Mouse (Mus musculus): Measurements from ENCODE around the gene Srgap3. TPM values are rescaled to one million over a fixed set of nuclear protein-coding genes. Genes with fewer than 3 reads are reported as not detected.

Gene Srgap3
- 0.85 and 1.3 TPM in 2 replicates for polyA plus RNA-seq (2016; fragmentation: Nextera tagmentation; extraction: Ambion mirVana)

DNA sequence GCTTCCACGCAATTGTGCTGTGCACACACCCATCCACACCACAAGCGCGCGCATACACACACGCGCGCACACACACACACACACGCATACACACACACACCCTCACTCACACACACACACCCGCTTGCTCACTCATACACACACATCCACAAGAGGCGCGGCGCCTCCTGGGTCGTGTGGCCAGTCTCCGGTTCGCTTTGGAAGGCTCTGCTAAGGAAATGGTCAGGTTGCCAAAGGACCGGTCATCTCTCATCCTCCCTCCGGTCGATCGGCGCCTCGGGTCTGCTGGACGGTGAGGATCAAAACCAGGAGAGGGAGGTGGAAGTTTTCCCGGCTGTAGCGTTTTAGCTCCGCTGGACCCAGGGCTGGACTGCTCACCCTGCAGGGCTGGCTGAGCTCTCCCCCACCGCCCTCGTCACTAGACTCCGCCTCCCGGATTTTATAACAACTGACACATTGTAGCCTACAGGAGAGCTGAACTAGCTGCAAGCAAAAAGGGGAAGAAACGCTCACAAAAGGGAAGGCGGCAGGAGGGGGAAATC is at the start of gene Srgap3:
TSS of gene Srgap3 (minus strand) at position 372 of the 542 bp plus-strand sequence.
- H3K4me1 ChIP-seq: peaks cover 48% of the 10 kb centered on the region
- H3K36me3 ChIP-seq: no peaks in the 10 kb centered on the region
- peak within 1 kb of the TSS; percentile 83 for H3K4me2 ChIP-seq
- 0 out of 2 replicates have a peak, but pooled peaks cover 7% of the 10 kb centered on the region for H3K27me3 ChIP-seq (replicated peaks)
- H3K9me3 ChIP-seq (replicated peaks): no peaks in the 10 kb centered on the region
- H3K4me3 ChIP-seq: peak within 1 kb of the TSS; percentile 60
- H3K9ac ChIP-seq: peak within 1 kb of the TSS; percentile 49; the same call in 1 of the 2 replicates
- WGBS (ENCODE audit: insufficient replicate concordance): under 1% methylated on average over 31 of the region's 31 CpGs
- peak; percentile 84 for ATAC-seq
- no peak within 1 kb of the TSS for H3K27ac ChIP-seq

DNA sequence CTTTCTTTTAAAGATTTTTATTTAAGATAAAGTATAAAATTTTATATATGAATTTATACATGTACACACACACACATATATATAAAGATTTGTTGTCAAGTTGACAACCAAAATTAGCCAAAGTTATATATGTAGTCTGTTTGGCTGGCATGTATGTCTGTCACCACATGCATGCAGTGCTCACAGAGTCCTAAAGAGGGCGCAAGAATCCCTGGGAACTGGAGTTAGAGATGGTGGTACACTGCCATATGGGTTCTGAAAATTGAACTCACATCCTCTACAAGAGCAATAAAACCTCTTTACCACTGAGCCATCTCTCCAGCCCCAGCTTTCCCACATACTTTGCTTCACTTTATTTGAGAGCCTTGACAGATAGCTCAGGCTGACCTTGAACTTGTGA is 48.6 kb upstream of the Srgap3 start:
- no peak overlapping the region for H3K9ac ChIP-seq

GRCm38 (mm10) chr6:112990119-112990518 is 43.1 kb upstream of the Srgap3 start:
- H3K4me2 ChIP-seq: no peak overlapping the region
- no peak overlapping the region for H3K9ac ChIP-seq
- no peaks in the 10 kb centered on the region for H3K36me3 ChIP-seq
- no peak for ATAC-seq
- H3K9me3 ChIP-seq (replicated peaks): no peaks in the 10 kb centered on the region
- H3K27ac ChIP-seq: no peak overlapping the region
- no peaks in the 10 kb centered on the region for H3K27me3 ChIP-seq (replicated peaks)
- H3K4me3 ChIP-seq: no peak overlapping the region
- H3K4me1 ChIP-seq: no peaks in the 10 kb centered on the region
- 37% methylated on average over 1 of the region's 1 CpGs for WGBS (ENCODE audit: insufficient replicate concordance)

More for the DNA sequence above, 48.6 kb upstream of the Srgap3 start:
- Histone ChIP-seq H3K4me2 (no peak overlapping the region), H3K4me3 (no peak overlapping the region), H3K4me1 (no peaks in the 10 kb centered on the region), H3K36me3 (no peaks in the 10 kb centered on the region), H3K9me3 (replicated peaks) (no peaks in the 10 kb centered on the region), H3K27me3 (replicated peaks) (0 out of 2 replicates have a peak, but pooled peaks cover 6% of the 10 kb centered on the region), H3K27ac (no peak overlapping the region)
- no peak for ATAC-seq
- 42% methylated on average over 1 of the region's 1 CpGs for WGBS (ENCODE audit: insufficient replicate concordance)

DNA sequence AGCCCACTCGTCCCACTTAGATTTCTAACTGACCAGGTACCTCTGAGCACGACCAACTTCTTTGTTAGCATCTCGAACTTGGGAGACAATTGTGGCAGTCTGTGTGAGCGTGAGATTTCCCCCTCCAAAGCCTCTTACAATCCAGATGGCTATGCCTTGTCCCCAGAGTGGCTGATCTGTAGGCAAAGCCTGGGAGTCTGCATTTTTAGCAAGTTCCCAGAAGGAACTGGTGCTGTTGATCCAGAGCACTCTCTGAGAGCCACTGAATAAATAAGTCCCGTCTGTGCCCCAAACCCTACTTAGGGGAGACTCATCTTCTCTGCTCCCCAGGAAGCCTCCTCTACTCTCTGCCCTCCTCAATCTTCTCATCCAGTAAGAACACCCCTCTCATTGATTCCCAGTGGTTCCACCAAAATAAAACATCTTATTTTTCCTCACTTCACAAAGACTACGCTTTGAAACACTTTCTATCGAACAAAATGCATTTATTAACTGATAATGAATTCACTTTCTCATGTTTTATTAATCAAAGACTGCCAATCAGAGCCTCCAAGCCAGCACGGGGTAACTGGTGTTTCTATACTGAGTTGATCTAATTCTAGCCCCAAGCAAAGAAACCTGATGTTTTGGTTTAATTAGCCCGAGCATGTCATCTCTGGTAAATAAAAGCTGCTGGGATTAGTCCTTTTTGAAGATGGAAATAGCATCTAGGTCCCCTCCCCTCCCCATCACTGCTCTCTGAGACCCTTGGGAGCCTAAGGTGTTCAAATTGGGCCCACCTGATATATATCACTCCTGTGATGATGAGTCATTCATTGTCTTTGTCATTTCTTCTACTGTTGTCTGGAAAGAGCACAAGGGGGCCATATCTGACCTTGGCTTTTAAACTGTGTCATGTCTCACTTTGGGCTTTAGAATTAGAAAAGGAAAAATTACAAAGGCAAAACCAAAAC is 38.6 kb upstream of the Srgap3 start:
- Histone ChIP-seq H3K4me2 (no peak overlapping the region), H3K9me3 (replicated peaks) (no peaks in the 10 kb centered on the region), H3K9ac (no peak overlapping the region), H3K4me1 (no peaks in the 10 kb centered on the region), H3K27me3 (replicated peaks) (no peaks in the 10 kb centered on the region), H3K4me3 (no peak overlapping the region), H3K27ac (no peak overlapping the region), H3K36me3 (no peaks in the 10 kb centered on the region)
- no peak for ATAC-seq
- WGBS (ENCODE audit: insufficient replicate concordance): 55% methylated on average over 9 of the region's 9 CpGs

- no peak overlapping the region for H3K27ac ChIP-seq
- H3K4me1 ChIP-seq: no peaks in the 10 kb centered on the region
- no peaks in the 10 kb centered on the region for H3K9me3 ChIP-seq (replicated peaks)
- H3K9ac ChIP-seq: no peak overlapping the region
- H3K36me3 ChIP-seq: no peaks in the 10 kb centered on the region
- no peak overlapping the region for H3K4me2 ChIP-seq
- WGBS (ENCODE audit: insufficient replicate concordance): 51% methylated on average over 7 of the region's 7 CpGs
- H3K4me3 ChIP-seq: no peak overlapping the region
- no peaks in the 10 kb centered on the region for H3K27me3 ChIP-seq (replicated peaks)
- ATAC-seq: no peak
Observed at GRCm38 (mm10) chr6:112982241-112982640, 35.2 kb upstream of the Srgap3 start.

DNA sequence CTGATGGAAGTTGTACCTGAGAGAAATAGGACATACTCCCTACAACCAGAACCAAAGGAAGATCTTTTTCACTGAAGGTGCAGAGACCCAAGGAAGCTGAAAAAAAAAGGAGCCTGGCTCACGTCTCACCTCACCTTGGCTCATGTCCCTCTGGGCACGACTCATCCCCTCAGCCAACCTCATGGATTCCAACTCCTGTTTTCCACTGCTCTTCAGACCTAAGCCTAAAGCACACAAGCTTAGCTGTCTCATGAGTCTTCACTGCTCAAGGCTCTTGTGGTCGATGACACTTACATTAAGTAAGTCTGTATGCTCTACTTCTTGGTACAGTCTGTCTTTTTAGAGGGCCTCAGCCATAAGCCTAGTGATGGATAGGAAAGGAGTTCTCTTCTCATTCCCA is 31.9 kb upstream of the Srgap3 start:
- H3K9me3 ChIP-seq (replicated peaks): no peaks in the 10 kb centered on the region
- peaks cover 6% of the 10 kb centered on the region; the same call in 1 of the 2 replicates for H3K4me1 ChIP-seq
- H3K27ac ChIP-seq: no peak overlapping the region
- no peak overlapping the region for H3K4me3 ChIP-seq
- no peaks in the 10 kb centered on the region for H3K27me3 ChIP-seq (replicated peaks)
- H3K4me2 ChIP-seq: no peak overlapping the region
- WGBS (ENCODE audit: insufficient replicate concordance): 61% methylated on average over 3 of the region's 3 CpGs
- H3K9ac ChIP-seq: no peak overlapping the region
- ATAC-seq: no peak
- no peaks in the 10 kb centered on the region for H3K36me3 ChIP-seq

- Histone ChIP-seq H3K4me3 (no peak overlapping the region), H3K4me2 (no peak overlapping the region), H3K36me3 (no peaks in the 10 kb centered on the region), H3K27ac (no peak overlapping the region), H3K9me3 (replicated peaks) (no peaks in the 10 kb centered on the region), H3K4me1 (peaks cover 22% of the 10 kb centered on the region), H3K9ac (no peak overlapping the region), H3K27me3 (replicated peaks) (no peaks in the 10 kb centered on the region)
- WGBS (ENCODE audit: insufficient replicate concordance): 80% methylated on average over 4 of the region's 4 CpGs
- no peak for ATAC-seq
Observed at GRCm38 (mm10) chr6:112977246-112977645, 30.2 kb upstream of the Srgap3 start.

GRCm38 (mm10) chr6:112976541-112976940 is 29.5 kb upstream of the Srgap3 start:
- ATAC-seq: no peak
- H3K9ac ChIP-seq: no peak overlapping the region
- no peaks in the 10 kb centered on the region for H3K36me3 ChIP-seq
- no peak overlapping the region for H3K27ac ChIP-seq
- no peaks in the 10 kb centered on the region for H3K27me3 ChIP-seq (replicated peaks)
- no peaks in the 10 kb centered on the region for H3K9me3 ChIP-seq (replicated peaks)
- H3K4me1 ChIP-seq: peaks cover 28% of the 10 kb centered on the region
- no peak overlapping the region for H3K4me3 ChIP-seq
- no peak overlapping the region for H3K4me2 ChIP-seq

DNA sequence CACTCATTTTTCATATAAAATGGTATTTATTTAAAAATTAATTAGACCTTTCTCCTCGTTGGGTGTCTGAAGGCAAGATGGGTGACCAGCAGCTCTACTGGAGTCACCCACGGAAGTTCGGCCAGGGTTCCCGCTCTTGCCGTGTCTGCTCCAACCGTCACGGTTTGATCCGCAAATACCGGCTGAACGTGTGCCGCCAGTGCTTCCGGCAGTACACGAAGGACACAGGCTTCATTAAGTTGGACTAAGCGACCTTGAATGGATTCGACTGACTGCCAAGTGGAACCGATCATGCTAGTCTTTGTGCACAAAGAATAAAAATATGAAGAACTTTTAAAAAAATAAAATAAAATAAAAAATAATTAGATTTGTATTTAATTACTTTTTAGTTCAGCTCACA is 29.1 kb upstream of the Srgap3 start:
- H3K27ac ChIP-seq: no peak overlapping the region
- no peak overlapping the region for H3K4me2 ChIP-seq
- no peak overlapping the region for H3K4me3 ChIP-seq
- no peaks in the 10 kb centered on the region for H3K9me3 ChIP-seq (replicated peaks)
- no peaks in the 10 kb centered on the region for H3K27me3 ChIP-seq (replicated peaks)
- H3K4me1 ChIP-seq: peaks cover 32% of the 10 kb centered on the region
- 80% methylated on average over 16 of the region's 16 CpGs for WGBS (ENCODE audit: insufficient replicate concordance)
- no peak overlapping the region for H3K9ac ChIP-seq
- ATAC-seq: no peak
- H3K36me3 ChIP-seq: no peaks in the 10 kb centered on the region

GRCm38 (mm10) chr6:112973786-112974720 is 27.0 kb upstream of the Srgap3 start:
- H3K27me3 ChIP-seq (replicated peaks): no peaks in the 10 kb centered on the region
- no peaks in the 10 kb centered on the region for H3K9me3 ChIP-seq (replicated peaks)
- 81% methylated on average over 19 of the region's 19 CpGs for WGBS (ENCODE audit: insufficient replicate concordance)
- H3K4me2 ChIP-seq: no peak overlapping the region
- no peak overlapping the region for H3K27ac ChIP-seq
- H3K36me3 ChIP-seq: no peaks in the 10 kb centered on the region
- ATAC-seq: no peak
- no peak overlapping the region for H3K4me3 ChIP-seq
- H3K4me1 ChIP-seq: peaks cover 32% of the 10 kb centered on the region
- no peak overlapping the region for H3K9ac ChIP-seq

DNA sequence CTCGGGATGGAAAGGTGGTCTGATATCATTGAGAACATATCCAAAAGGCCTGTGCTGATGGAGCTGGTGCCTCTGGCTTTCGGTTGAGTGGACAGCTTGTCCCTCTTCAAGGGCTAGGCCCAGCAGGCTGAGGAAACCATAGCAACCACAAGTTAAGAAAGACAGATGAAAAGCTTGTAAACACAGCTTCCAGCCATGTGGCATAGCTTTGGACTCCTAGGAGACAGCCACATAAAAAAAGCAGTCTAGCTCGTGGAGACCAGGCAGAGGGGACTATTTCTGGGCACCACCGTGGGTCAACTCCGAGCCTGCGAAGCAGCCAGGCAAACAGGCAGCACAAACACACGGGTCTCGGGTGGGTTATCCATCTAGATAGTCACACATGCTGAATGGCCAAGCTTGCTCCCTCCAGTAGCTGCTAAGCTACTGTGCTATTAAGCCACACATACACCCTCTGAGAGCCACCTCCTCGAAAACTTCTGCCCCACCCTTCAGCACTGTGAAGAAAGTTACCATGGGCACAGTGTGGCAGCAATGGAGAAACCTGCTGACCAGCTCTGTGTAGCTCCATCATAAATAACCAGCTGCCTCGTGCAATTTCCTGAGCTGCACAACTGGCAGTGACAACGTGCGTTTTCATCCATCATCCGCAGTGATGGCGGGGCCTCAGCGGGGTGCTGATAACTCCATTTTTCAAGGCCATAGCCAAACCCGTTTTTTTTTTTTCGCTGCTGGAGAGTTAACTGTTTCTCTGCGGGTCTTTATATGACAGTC is 26.0 kb upstream of the Srgap3 start:
- Histone ChIP-seq H3K27me3 (replicated peaks) (no peaks in the 10 kb centered on the region), H3K4me1 (peaks cover 32% of the 10 kb centered on the region), H3K27ac (no peak overlapping the region), H3K36me3 (no peaks in the 10 kb centered on the region), H3K9me3 (replicated peaks) (no peaks in the 10 kb centered on the region), H3K4me2 (peak overlapping the region; percentile 10; the same call in 1 of the 2 replicates), H3K9ac (no peak overlapping the region), H3K4me3 (no peak overlapping the region)
- 39% methylated on average over 18 of the region's 18 CpGs for WGBS (ENCODE audit: insufficient replicate concordance)
- peak; percentile 43 for ATAC-seq
